Mouse (Mus musculus) left cerebral cortex, postnatal 10 days (tissue): ENCODE results near the gene Tex19.1. TPM values are rescaled to one million over a fixed set of nuclear protein-coding genes. Genes with fewer than 3 reads are reported as not detected.

Experiments used
- total RNA-seq, 2 experiments: library from RNA; stranded (reverse); gene quantifications; 2 replicates each; pipeline ENCODE4 v1.2.3; 2021

The Tex19.1 gene
- total RNA-seq, 2 experiments from 2014 or later: not detected

Other genes starting within 250 kb of the Tex19.1 start
- 1 to 10 TPM; 8.1 to 8.4 TPM for gene Ccdc57, start 213.3 kb upstream of the Tex19.1 start, total RNA-seq
- gene Slc16a3, start 197.7 kb upstream of the Tex19.1 start, total RNA-seq: 1 to 10 TPM; 3.6 to 5.1 TPM
- 100 to 1,000 TPM; 112 to 119 TPM for gene Csnk1d, start 154.8 kb upstream of the Tex19.1 start, total RNA-seq
- gene Cd7, start 106.7 kb upstream of the Tex19.1 start, total RNA-seq: not detected
- not detected for gene Sectm1b, start 82.6 kb upstream of the Tex19.1 start, total RNA-seq
- not detected for gene Sectm1a, start 64.9 kb upstream of the Tex19.1 start, total RNA-seq
- not detected for gene Tex19.2, start 27.5 kb upstream of the Tex19.1 start, total RNA-seq
- not detected for gene Uts2r, start 14.1 kb downstream of the Tex19.1 start, total RNA-seq
- gene Hexdc, start 58.3 kb downstream of the Tex19.1 start, total RNA-seq: 10 to 100 TPM; 41.0 to 42.7 TPM
- gene Ogfod3, start 58.6 kb downstream of the Tex19.1 start, total RNA-seq: 1 to 10 TPM; 7.4 to 9.2 TPM
- 10 to 100 TPM; 22.8 to 24.7 TPM for gene Cybc1, start 83.2 kb downstream of the Tex19.1 start, total RNA-seq
- gene Narf, start 91.1 kb downstream of the Tex19.1 start, total RNA-seq: 10 to 100 TPM; 67.6 to 80.3 TPM
- gene Foxk2, start 113.8 kb downstream of the Tex19.1 start, total RNA-seq: 100 to 1,000 TPM; 118 to 121 TPM
- 10 to 100 TPM; 54.0 to 60.0 TPM for gene Wdr45b, start 208.3 kb downstream of the Tex19.1 start, total RNA-seq
- gene Rab40b, start 242.1 kb downstream of the Tex19.1 start, total RNA-seq: 10 to 100 TPM; 31.5 to 35.0 TPM